Mouse (Mus musculus) intestine, embryonic 15.5 days (tissue): ENCODE results near the gene Sync. TPM values are rescaled to one million over a fixed set of nuclear protein-coding genes. Genes with fewer than 3 reads are reported as not detected.

ENCODE experiments used
- ATAC-seq: fragments of 200-750 bp; cut with Nextera tagmentation; 2 replicates; pipeline ENCODE4 v1.8.0; 2017; ENCODE audit warnings: moderate TSS enrichment, moderate library complexity
- H3K27ac ChIP-seq: fragments of 300-500 bp; sonication (generic); 2 replicates; pipeline ENCODE4 v1.5.1; 2015; ENCODE audit warnings: mild to moderate bottlenecking, inconsistent platforms
- H3K27me3 ChIP-seq: fragments of 300-500 bp; sonication (generic); replicated peaks from 2 replicates; pipeline ENCODE4 v1.6.1; 2015; ENCODE audit warnings: inconsistent platforms
- H3K36me3 ChIP-seq: fragments of 300-500 bp; sonication (generic); 2 replicates; pipeline ENCODE4 v1.6.1; 2015; ENCODE audit warnings: inconsistent platforms
- H3K4me1 ChIP-seq: fragments of 300-500 bp; sonication (generic); replicated peaks from 2 replicates; pipeline ENCODE4 v1.6.1; 2015; ENCODE audit warnings: inconsistent platforms
- H3K4me2 ChIP-seq: fragments of 300-500 bp; sonication (generic); replicated peaks from 2 replicates; pipeline ENCODE4 v1.6.1; 2015; ENCODE audit warnings: mild to moderate bottlenecking, inconsistent platforms
- H3K4me3 ChIP-seq: fragments of 300-500 bp; sonication (generic); replicated peaks from 2 replicates; pipeline ENCODE4 v1.5.1; 2015; ENCODE audit warnings: inconsistent platforms
- H3K9ac ChIP-seq: fragments of 300-500 bp; sonication (generic); 2 replicates; pipeline ENCODE4 v1.6.1; 2015; ENCODE audit warnings: inconsistent platforms
- H3K9me3 ChIP-seq: fragments of 300-500 bp; sonication (generic); 2 replicates; pipeline ENCODE4 v1.6.1; 2016; ENCODE audit warnings: inconsistent platforms
- WGBS: fragments of 180-500 bp; shearing (Covaris S2); methylation state at CpG from one replicate; pipeline ENCODE4 v1.1.7; 2015; 5-methylcytosine and 5-hydroxymethylcytosine counted together
- polyA plus RNA-seq: library from polyadenylated mRNA; unstranded; fragments of >200 nt; fragmentation: Nextera tagmentation; extraction: Ambion mirVana; gene quantifications from 2 replicates; pipeline ENCODE4 v1.2.1, GENCODE M21; 2015

Gene Sync
- polyA plus RNA-seq, 1 experiment from 2014 or later: 1.2 TPM

DNA sequence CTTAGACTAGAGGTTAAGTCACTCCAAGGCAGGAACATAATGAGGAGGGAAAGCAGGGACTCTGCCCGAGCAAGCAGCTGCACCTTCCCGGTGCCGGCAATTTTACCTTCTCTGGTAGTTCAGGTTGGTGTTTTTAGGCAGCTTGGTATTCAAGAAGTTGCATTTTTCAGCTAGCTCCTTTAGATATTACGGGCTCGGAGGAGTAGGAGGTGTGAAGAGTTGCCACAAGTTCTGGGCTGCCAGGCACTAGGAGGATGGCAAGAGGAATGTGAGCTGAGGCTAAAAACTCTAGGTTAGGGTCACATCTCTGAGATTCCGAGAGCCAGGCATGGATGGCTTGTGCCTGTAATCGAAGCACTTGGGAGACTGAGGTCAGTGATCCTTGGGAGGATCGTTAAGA, 2.3 kb downstream of the Sync start:
- Histone ChIP-seq H3K9me3 (no peaks in the 10 kb centered on the region), H3K4me3 (no peak overlapping the region), H3K27ac (no peak overlapping the region), H3K9ac (no peak overlapping the region), H3K27me3 (0 out of 2 replicates have a peak, but pooled peaks cover 7% of the 10 kb centered on the region), H3K4me2 (no peak overlapping the region), H3K4me1 (peaks cover 20% of the 10 kb centered on the region), H3K36me3 (no peaks in the 10 kb centered on the region)
- no peak for ATAC-seq
- WGBS: 87% methylated on average over 8 of the region's 8 CpGs

DNA sequence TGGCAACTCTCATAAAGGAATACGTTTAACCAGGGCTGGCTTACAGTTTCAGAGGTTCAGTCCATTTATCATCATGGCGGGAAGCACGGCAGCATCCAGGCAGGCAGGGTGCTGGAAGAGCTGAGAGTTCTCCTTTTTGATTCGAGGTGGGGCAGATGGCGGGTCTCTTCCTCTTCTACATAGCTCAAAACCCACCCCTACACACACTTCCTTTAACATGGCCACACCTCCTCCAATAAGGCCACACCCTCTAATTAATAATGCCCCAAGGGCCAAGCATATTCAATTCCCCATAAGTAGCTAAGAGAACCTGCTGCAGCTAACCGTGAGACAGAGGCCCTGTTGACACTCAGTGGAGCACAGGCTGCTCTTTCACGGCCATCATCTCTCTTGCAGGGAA, 5.4 kb downstream of the Sync start:
- H3K4me1 ChIP-seq: no peaks in the 10 kb centered on the region
- 69% methylated on average over 7 of the region's 7 CpGs for WGBS
- no peak overlapping the region for H3K9ac ChIP-seq
- no peaks in the 10 kb centered on the region for H3K9me3 ChIP-seq
- no peaks in the 10 kb centered on the region for H3K36me3 ChIP-seq
- no peak overlapping the region for H3K4me3 ChIP-seq
- ATAC-seq: no peak
- H3K27ac ChIP-seq: no peak overlapping the region
- H3K27me3 ChIP-seq: no peaks in the 10 kb centered on the region
- H3K4me2 ChIP-seq: no peak overlapping the region

GRCm38 (mm10) chr4:129293702-129294101, 6.3 kb downstream of the Sync start:
- H3K9ac ChIP-seq: no peak overlapping the region
- no peak overlapping the region for H3K4me3 ChIP-seq
- no peaks in the 10 kb centered on the region for H3K27me3 ChIP-seq
- 42% methylated on average over 16 of the region's 16 CpGs for WGBS
- H3K4me1 ChIP-seq: no peaks in the 10 kb centered on the region
- no peaks in the 10 kb centered on the region for H3K9me3 ChIP-seq
- no peak overlapping the region for H3K27ac ChIP-seq
- no peak overlapping the region for H3K4me2 ChIP-seq
- H3K36me3 ChIP-seq: no peaks in the 10 kb centered on the region
- ATAC-seq: no peak

DNA sequence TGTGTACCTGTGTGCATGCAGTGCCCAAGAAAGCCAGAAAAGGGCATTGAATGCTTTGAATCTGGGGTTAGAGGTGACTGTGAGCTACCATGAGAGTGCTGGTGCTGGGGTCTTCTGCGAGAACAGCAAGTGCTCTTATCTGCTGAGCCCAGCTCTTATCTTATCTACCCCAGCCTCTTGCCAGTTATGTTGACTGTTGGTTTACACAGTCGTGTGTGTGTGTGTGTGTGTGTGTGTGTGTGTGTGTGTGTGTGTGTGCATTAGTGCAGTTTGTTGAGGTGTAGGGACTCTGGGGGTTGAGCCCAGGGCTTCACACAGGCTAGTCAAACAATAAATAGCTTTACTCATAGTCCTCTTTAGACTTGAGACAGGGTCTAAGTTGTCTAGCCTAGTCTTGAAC, 7.8 kb downstream of the Sync start:
- H3K9ac ChIP-seq: no peak overlapping the region
- no peaks in the 10 kb centered on the region for H3K36me3 ChIP-seq
- no peak overlapping the region for H3K27ac ChIP-seq
- H3K4me3 ChIP-seq: no peak overlapping the region
- WGBS: 32% methylated on average over 2 of the region's 2 CpGs
- H3K9me3 ChIP-seq: no peaks in the 10 kb centered on the region
- H3K4me1 ChIP-seq: no peaks in the 10 kb centered on the region; the same call in 1 of the 2 replicates
- H3K4me2 ChIP-seq: no peak overlapping the region
- peak; percentile 39; the same call in 1 of the 2 replicates for ATAC-seq
- H3K27me3 ChIP-seq: no peaks in the 10 kb centered on the region

- no peaks in the 10 kb centered on the region for H3K27me3 ChIP-seq
- 59% methylated on average over 7 of the region's 7 CpGs for WGBS
- H3K27ac ChIP-seq: no peak overlapping the region
- no peaks in the 10 kb centered on the region; the same call in 1 of the 2 replicates for H3K4me1 ChIP-seq
- no peaks in the 10 kb centered on the region for H3K36me3 ChIP-seq
- H3K9me3 ChIP-seq: no peaks in the 10 kb centered on the region
- H3K9ac ChIP-seq: no peak overlapping the region
- ATAC-seq: no peak
- H3K4me2 ChIP-seq: no peak overlapping the region
- H3K4me3 ChIP-seq: no peak overlapping the region
Measured at GRCm38 (mm10) chr4:129296066-129296465, 8.6 kb downstream of the Sync start.

DNA sequence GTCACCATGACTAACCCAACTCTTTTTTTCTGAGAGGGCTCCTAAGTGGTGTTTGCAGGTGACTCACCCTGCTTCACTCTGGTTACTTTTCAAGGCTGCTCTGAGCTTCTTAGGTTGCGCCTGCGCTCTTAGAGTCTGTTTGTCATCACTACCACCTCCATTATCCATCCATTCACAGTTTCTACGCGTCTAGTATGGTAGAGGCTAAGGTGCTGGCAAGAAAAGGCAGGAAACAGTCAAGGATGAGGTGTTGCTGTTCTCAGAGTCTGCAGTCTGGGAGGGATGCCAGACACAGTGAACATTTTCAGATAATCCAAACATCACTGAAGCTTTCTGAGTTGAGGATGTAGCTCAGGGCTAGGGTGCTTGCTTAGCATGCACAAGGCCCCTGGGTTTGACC, 10.3 kb downstream of the Sync start:
- no peak overlapping the region for H3K4me2 ChIP-seq
- no peaks in the 10 kb centered on the region for H3K36me3 ChIP-seq
- 0 out of 2 replicates have a peak, but pooled peaks have one; percentile 41 for ATAC-seq
- H3K9ac ChIP-seq: no peak overlapping the region
- no peaks in the 10 kb centered on the region; the same call in 1 of the 2 replicates for H3K4me1 ChIP-seq
- WGBS: 58% methylated on average over 4 of the region's 4 CpGs
- H3K27ac ChIP-seq: peak overlapping the region; percentile 22; the same call in 1 of the 2 replicates
- no peaks in the 10 kb centered on the region for H3K27me3 ChIP-seq
- no peak overlapping the region for H3K4me3 ChIP-seq
- H3K9me3 ChIP-seq: no peaks in the 10 kb centered on the region

DNA sequence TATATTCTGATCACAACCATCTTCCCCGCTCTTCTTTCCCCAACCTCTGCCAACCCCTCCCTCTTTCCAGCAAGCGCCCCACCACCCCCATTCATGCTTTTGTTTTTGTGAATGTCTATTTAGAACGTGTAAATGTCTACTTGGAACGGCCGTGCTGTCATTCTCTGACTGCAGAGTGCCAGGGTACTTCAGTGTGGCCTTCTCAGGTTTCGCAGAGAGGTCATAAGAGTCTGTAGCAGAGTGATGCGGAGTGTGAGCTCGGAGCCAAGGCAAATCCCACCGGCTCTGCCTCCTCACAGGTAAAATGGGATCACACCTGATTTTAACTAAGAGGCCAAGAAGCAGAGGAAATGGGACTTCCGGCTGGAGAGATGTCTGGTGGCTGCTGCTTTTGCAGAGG, 11.7 kb downstream of the Sync start:
- no peak for ATAC-seq
- WGBS: 57% methylated on average over 10 of the region's 10 CpGs
- Histone ChIP-seq H3K9me3 (no peaks in the 10 kb centered on the region), H3K27ac (no peak overlapping the region), H3K9ac (no peak overlapping the region), H3K4me1 (no peaks in the 10 kb centered on the region; the same call in 1 of the 2 replicates), H3K4me2 (no peak overlapping the region), H3K36me3 (no peaks in the 10 kb centered on the region), H3K27me3 (no peaks in the 10 kb centered on the region), H3K4me3 (no peak overlapping the region)

DNA sequence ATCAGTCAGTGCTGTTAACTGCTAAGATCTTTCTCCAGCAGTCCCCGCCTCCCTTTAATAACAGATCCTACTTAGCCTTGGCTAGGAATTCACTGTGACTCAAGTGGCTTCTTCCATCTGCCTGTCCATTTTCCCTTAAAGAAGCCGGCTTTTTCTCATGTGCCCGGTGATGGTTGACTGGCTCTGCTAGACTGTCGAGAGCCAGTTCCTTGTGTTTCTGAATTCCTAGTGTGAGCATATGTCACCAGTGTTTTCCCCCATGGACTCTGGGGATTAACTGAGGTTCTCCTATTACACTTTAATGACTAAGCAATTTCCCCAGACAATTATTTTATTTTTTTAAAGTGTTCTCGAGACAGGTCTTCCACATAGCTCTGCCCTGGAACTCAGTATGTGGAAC, 16.0 kb downstream of the Sync start:
- no peak for ATAC-seq
- H3K4me2 ChIP-seq: no peak overlapping the region
- no peak overlapping the region for H3K9ac ChIP-seq
- H3K27me3 ChIP-seq: no peaks in the 10 kb centered on the region
- no peak overlapping the region for H3K4me3 ChIP-seq
- 80% methylated on average over 5 of the region's 5 CpGs for WGBS
- no peaks in the 10 kb centered on the region; the same call in 1 of the 2 replicates for H3K4me1 ChIP-seq
- no peaks in the 10 kb centered on the region for H3K9me3 ChIP-seq
- no peak overlapping the region for H3K27ac ChIP-seq
- H3K36me3 ChIP-seq: peaks cover 5% of the 10 kb centered on the region

DNA sequence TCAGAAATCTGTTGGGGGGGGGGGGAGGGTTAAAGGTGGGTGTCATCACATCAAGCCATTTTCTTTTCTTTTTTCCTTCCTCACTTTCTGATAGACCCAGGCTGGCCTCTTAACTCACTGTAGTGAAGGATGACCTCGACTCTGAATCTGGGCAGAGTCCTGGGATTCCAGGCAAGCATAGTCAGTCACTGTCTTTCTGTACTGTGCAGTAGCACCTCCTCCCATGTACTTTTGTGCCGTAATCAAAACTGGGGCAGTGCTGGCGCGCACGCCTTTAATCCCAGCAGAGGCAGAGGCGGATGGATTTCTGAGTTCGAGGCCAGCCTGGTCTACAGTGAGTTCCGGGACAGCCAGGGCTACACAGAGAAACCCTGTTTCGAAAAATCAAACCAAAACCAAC, 16.4 kb downstream of the Sync start:
- H3K4me1 ChIP-seq: no peaks in the 10 kb centered on the region; the same call in 1 of the 2 replicates
- peaks cover 5% of the 10 kb centered on the region for H3K36me3 ChIP-seq
- 76% methylated on average over 9 of the region's 9 CpGs for whole genome bisulfite sequencing
- ATAC-seq: no peak; the same call in 1 of the 2 replicates
- no peak overlapping the region for H3K4me2 ChIP-seq
- no peaks in the 10 kb centered on the region for H3K27me3 ChIP-seq
- no peak overlapping the region for H3K4me3 ChIP-seq
- H3K9ac ChIP-seq: no peak overlapping the region
- no peaks in the 10 kb centered on the region for H3K9me3 ChIP-seq
- no peak overlapping the region for H3K27ac ChIP-seq

DNA sequence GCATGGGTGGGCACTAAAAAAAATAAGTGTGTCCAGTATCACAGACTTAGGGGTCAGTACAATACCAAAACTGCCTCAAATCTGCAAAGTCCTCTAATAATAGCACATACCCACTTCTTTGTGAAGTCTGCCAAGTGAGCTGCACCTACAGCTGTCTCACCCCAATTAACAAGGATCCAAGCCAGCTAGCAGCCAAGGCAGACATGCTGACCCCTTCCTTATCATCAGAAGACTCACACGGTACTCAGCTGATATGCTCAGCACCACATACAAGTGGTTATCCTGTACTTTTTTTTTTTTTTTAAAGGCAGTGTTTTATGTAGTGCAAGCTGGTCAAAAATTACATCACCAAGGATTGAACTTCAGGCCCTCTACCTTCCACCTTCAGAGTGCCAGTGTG, 16.9 kb downstream of the Sync start:
- 54% methylated on average over 1 of the region's 1 CpGs for WGBS
- Histone ChIP-seq H3K36me3 (peaks cover 5% of the 10 kb centered on the region), H3K9ac (no peak overlapping the region), H3K27ac (no peak overlapping the region), H3K4me2 (no peak overlapping the region), H3K4me3 (no peak overlapping the region), H3K4me1 (no peaks in the 10 kb centered on the region), H3K9me3 (no peaks in the 10 kb centered on the region), H3K27me3 (no peaks in the 10 kb centered on the region)
- ATAC-seq: no peak

DNA sequence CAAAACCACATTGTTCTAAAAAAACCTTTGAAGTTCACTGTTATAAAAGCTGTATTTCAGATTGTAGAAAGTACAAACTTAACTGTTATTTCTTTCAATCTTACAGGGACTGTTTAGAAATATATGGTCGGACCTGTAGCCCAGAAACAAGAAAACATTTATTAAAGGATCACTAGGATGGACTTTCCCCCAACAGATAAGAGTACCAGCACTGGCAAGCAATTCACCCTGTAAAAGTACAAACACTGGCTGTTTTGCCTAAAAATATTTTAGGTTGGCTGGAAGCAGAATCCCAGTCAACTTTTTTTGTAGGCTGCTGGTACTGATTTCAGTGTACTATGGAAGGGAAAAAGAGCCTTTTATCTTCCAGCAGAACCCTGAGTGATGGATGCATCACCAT, 20.5 kb downstream of the Sync start:
- Histone ChIP-seq H3K4me3 (no peak overlapping the region), H3K27me3 (no peaks in the 10 kb centered on the region), H3K4me2 (no peak overlapping the region), H3K4me1 (no peaks in the 10 kb centered on the region), H3K9ac (no peak overlapping the region), H3K9me3 (no peaks in the 10 kb centered on the region), H3K27ac (no peak overlapping the region), H3K36me3 (peaks cover 11% of the 10 kb centered on the region)
- 80% methylated on average over 1 of the region's 1 CpGs for WGBS
- ATAC-seq: no peak

DNA sequence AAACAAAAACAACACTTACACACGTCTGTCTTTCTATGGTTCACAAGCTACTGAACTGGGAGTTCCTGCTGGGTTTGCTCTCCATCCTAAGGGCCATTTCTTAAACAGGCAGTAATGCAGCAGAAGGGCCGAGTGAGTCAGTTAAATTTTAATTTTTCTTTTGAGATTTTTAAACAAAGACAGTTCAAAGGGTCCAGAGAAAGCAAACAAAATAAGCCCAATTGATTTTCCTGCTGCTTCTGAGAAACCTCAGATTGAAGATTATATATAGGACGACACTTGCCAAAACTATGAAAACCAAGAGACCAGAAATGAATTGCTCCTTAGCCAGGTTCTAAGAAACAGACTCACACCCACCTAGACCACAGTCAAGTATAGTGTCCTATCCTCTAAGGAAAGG, 26.5 kb downstream of the Sync start:
- no peak for ATAC-seq
- Histone ChIP-seq H3K4me3 (no peak overlapping the region), H3K27me3 (no peaks in the 10 kb centered on the region), H3K27ac (no peak overlapping the region), H3K9me3 (no peaks in the 10 kb centered on the region), H3K4me1 (no peaks in the 10 kb centered on the region), H3K36me3 (peaks cover 18% of the 10 kb centered on the region; the same call in 1 of the 2 replicates), H3K4me2 (no peak overlapping the region), H3K9ac (no peak overlapping the region)
- WGBS: 61% methylated on average over 3 of the region's 3 CpGs

GRCm38 (mm10) chr4:129320876-129321275, 33.5 kb downstream of the Sync start:
- 80% methylated on average over 1 of the region's 1 CpGs for WGBS
- no peak overlapping the region for H3K4me2 ChIP-seq
- H3K27ac ChIP-seq: no peak overlapping the region
- H3K27me3 ChIP-seq: no peaks in the 10 kb centered on the region
- H3K36me3 ChIP-seq: peaks cover 36% of the 10 kb centered on the region
- H3K9ac ChIP-seq: no peak overlapping the region
- no peaks in the 10 kb centered on the region for H3K4me1 ChIP-seq
- no peak for ATAC-seq
- H3K9me3 ChIP-seq: no peaks in the 10 kb centered on the region
- H3K4me3 ChIP-seq: no peak overlapping the region
